Mouse (Mus musculus): ENCODE data around the gene F830045P16Rik.
"Not testable (repeated sequence)": the region's sequence is repeated elsewhere in the genome, so short reads cannot be mapped to it uniquely, and the experiment has no call there.

DNA sequence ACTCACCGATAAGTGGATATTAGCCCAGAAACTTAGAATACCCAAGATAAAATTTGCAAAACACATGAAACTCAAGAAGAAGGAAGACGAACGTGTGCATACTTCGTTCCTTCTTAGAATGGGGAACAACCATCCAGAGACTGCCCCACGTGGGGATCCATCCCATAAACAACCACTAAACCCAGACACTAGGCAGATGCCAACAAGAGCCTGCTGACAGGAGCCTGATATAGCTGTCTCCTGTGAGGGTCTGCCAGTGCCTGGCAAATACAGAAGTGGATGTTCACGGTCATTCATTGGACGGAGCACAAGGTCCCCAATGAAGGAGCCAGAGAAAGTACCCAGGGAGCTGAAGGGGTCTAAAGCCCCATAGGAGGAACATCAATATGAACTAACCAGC, 24.3 kb downstream of the F830045P16Rik start:
- TF ChIP-seq POLR2A (IDR thresholded peaks at IDR 0.05; ENCODE audit: borderline replicate concordance, extremely low read depth, low read depth, low read length); CTCF (IDR thresholded peaks at IDR 0.05; ENCODE audit: insufficient read depth, low read length): not testable (repeated sequence)
